Mouse (Mus musculus): Measurements from ENCODE around the gene Slc26a10. TPM values are rescaled to one million over a fixed set of nuclear protein-coding genes. Genes with fewer than 3 reads are reported as not detected.

The Slc26a10 gene
- polyA plus RNA-seq, 1 experiment from 2014 or later = 0.36 TPM

DNA sequence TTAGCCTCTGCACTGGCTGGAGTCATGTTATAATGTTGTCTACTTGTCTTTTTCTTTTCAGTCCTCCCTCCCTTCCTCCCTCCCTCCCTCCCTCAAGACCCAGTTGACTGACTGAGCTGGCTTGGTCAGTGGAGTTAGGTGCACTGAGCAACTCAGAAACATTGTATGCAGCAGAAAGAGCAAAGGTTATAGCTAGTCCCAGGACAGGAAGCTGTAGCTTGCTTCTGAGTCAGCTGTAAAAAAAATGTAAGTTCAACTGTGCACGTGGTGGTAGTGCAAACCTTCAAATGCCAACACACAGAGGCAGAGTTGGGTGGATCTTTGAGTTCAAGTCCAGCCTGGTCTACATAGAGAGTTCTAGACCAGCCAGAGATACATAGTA, 34.0 kb upstream of the Slc26a10 start:
- no peak overlapping the region for H3K4me2 ChIP-seq (ENCODE audit: low read depth)
- no peaks in the 10 kb centered on the region for H3K9me3 ChIP-seq (ENCODE audit: control insufficient read depth, low read length)
- no peak overlapping the region for H3K9ac ChIP-seq (ENCODE audit: low read length)
- no peaks in the 10 kb centered on the region for H3K36me3 ChIP-seq (ENCODE audit: control insufficient read depth, insufficient read depth, low read length)
- 42% methylated on average over 1 of the region's 1 CpGs for WGBS
- DNase-seq (ENCODE audit: low spot score) (no peak), ATAC-seq (ENCODE audit: insufficient read depth, low FRiP score, low TSS enrichment) (no peak)
- no peaks in the 10 kb centered on the region for H3K27me3 ChIP-seq (ENCODE audit: control insufficient read depth, insufficient read depth, low read length)
- H3K4me3 ChIP-seq (ENCODE audit: low read depth, low read length) = no peak overlapping the region
- peaks cover 8% of the 10 kb centered on the region for H3K4me1 ChIP-seq (ENCODE audit: control insufficient read depth, insufficient read depth, low read length)
- H3K27ac ChIP-seq (ENCODE audit: low read depth, low read length) = no peak overlapping the region

DNA sequence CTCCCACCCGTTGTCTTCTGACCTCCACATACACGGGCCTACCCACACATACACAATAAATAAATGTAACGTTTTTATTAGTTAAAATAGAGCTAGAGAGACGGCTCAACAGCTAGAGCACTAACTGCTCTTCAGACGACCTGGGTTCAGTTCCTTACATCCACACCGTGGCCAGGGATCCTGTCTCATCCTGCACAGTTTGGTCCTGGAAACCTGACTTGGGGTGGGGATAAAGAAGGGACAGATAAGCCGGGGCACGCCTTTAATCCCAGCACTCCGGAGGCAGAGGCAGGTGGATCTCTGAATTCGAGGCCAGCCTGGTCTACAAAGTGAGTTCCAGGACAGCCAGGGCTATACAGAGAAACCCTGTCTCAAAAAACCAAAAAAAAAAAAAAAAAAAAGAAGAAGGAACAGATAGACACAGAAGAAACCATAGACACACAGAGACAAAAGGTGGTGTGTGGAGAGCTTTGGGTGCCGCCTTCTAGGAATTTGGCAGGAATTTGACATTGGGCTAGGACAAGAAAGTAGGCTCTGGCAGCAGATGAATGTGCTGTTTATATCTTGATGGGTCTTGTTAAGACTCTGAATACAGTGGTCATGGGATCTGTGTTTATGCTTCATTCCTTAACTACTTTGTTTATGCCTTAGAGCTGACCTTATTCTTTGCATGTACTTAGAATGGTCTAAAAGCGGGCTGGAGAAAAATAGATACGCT, 33.4 kb upstream of the Slc26a10 start:
- no peaks in the 10 kb centered on the region for H3K27me3 ChIP-seq (ENCODE audit: control insufficient read depth, insufficient read depth, low read length)
- no peaks in the 10 kb centered on the region for H3K36me3 ChIP-seq (ENCODE audit: control insufficient read depth, insufficient read depth, low read length)
- H3K9me3 ChIP-seq (ENCODE audit: control insufficient read depth, low read length) = no peaks in the 10 kb centered on the region
- H3K4me2 ChIP-seq (ENCODE audit: low read depth) = no peak overlapping the region
- no peak for DNase-seq (ENCODE audit: low spot score)
- whole genome bisulfite sequencing = 80% methylated on average over 13 of the region's 13 CpGs
- H3K9ac ChIP-seq (ENCODE audit: low read length) = no peak overlapping the region
- no peak overlapping the region for H3K4me3 ChIP-seq (ENCODE audit: low read depth, low read length)
- H3K4me1 ChIP-seq (ENCODE audit: control insufficient read depth, insufficient read depth, low read length) = peaks cover 8% of the 10 kb centered on the region
- no peak for ATAC-seq (ENCODE audit: insufficient read depth, low FRiP score, low TSS enrichment)
- no peak overlapping the region for H3K27ac ChIP-seq (ENCODE audit: low read depth, low read length)

GRCm38 (mm10) chr10:127213272-127213671, 32.8 kb upstream of the Slc26a10 start:
- no peak overlapping the region for H3K4me2 ChIP-seq (ENCODE audit: low read depth)
- no peak overlapping the region for H3K27ac ChIP-seq (ENCODE audit: low read depth, low read length)
- H3K4me3 ChIP-seq (ENCODE audit: low read depth, low read length) = no peak overlapping the region
- no peaks in the 10 kb centered on the region for H3K36me3 ChIP-seq (ENCODE audit: control insufficient read depth, insufficient read depth, low read length)
- H3K9me3 ChIP-seq (ENCODE audit: control insufficient read depth, low read length) = no peaks in the 10 kb centered on the region
- 94% methylated on average over 8 of the region's 8 CpGs for WGBS
- ATAC-seq (ENCODE audit: insufficient read depth, low FRiP score, low TSS enrichment) = no peak
- H3K27me3 ChIP-seq (ENCODE audit: control insufficient read depth, insufficient read depth, low read length) = no peaks in the 10 kb centered on the region
- no peak for DNase-seq (ENCODE audit: low spot score)
- no peak overlapping the region for H3K9ac ChIP-seq (ENCODE audit: low read length)
- peaks cover 8% of the 10 kb centered on the region for H3K4me1 ChIP-seq (ENCODE audit: control insufficient read depth, insufficient read depth, low read length)

- Histone ChIP-seq H3K9ac (ENCODE audit: low read length) (peak within 1 kb of the TSS; percentile 66), H3K36me3 (ENCODE audit: control insufficient read depth, insufficient read depth, low read length) (no peaks in the 10 kb centered on the region), H3K27ac (ENCODE audit: low read depth, low read length) (no peak within 1 kb of the TSS), H3K4me3 (ENCODE audit: low read depth, low read length) (peak within 1 kb of the TSS; percentile 77), H3K9me3 (ENCODE audit: control insufficient read depth, low read length) (no peaks in the 10 kb centered on the region), H3K4me2 (ENCODE audit: low read depth) (peak within 1 kb of the TSS; percentile 89), H3K4me1 (ENCODE audit: control insufficient read depth, insufficient read depth, low read length) (peaks cover 8% of the 10 kb centered on the region), H3K27me3 (ENCODE audit: control insufficient read depth, insufficient read depth, low read length) (no peaks in the 10 kb centered on the region)
- ATAC-seq (ENCODE audit: insufficient read depth, low FRiP score, low TSS enrichment) (peak; percentile 91), DNase-seq (ENCODE audit: low spot score) (peak; percentile 89)
- 0% methylated on average over 44 of the region's 47 CpGs for WGBS
Observed at GRCm38 (mm10) chr10:127211414-127211854, 31.0 kb upstream of the Slc26a10 start, which contains the start of gene Pip4k2c. Gene Pip4k2c, minus strand, starts transcription at chr10:127211585.

- Histone ChIP-seq H3K27me3 (ENCODE audit: control insufficient read depth, insufficient read depth, low read length) (no peaks in the 10 kb centered on the region), H3K27ac (ENCODE audit: low read depth, low read length) (no peak overlapping the region), H3K36me3 (ENCODE audit: control insufficient read depth, insufficient read depth, low read length) (no peaks in the 10 kb centered on the region), H3K4me3 (ENCODE audit: low read depth, low read length) (peak overlapping the region; percentile 77), H3K9me3 (ENCODE audit: control insufficient read depth, low read length) (no peaks in the 10 kb centered on the region), H3K4me1 (ENCODE audit: control insufficient read depth, insufficient read depth, low read length) (peaks cover 8% of the 10 kb centered on the region), H3K9ac (ENCODE audit: low read length) (peak overlapping the region; percentile 66), H3K4me2 (ENCODE audit: low read depth) (peak overlapping the region; percentile 89)
- 0% methylated on average over 25 of the region's 25 CpGs for WGBS
- ATAC-seq (ENCODE audit: insufficient read depth, low FRiP score, low TSS enrichment) (peak; percentile 72), DNase-seq (ENCODE audit: low spot score) (peak; percentile 47)
Observed at GRCm38 (mm10) chr10:127210961-127211405, 30.5 kb upstream of the Slc26a10 start.

DNA sequence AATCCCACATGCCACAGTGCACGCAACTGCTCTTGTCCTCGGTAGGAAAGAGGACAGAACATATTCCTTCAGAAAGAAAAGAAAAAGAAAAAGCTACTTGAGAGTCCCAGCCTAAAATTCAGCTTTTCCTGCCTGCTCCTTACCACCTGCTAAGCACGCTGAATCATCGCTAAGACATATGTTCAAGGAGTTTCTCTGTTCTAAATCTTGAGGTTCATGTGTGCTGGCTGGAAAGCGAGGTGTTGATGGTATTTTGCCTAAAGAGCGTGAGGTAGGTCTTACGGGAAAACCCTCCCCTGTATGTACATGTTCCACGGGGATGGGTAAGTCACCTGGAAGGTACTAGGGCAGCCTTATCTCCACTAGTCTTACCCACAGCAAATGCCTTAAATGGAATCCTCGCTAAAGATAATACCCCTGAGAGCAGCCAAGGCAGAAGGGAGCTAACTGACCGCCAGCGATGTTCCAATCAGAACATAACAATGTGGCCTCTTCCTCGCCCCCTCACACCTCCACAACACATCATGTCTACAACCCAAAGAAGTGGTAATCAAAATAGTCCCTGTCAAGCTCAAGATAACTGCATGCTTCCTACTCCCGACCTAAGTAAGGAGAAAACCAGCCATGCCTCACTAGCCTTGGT, 29.6 kb upstream of the Slc26a10 start:
- no peak overlapping the region for H3K27ac ChIP-seq (ENCODE audit: low read depth, low read length)
- H3K9me3 ChIP-seq (ENCODE audit: control insufficient read depth, low read length) = no peaks in the 10 kb centered on the region
- peak overlapping the region; percentile 89 for H3K4me2 ChIP-seq (ENCODE audit: low read depth)
- peak overlapping the region; percentile 15 for H3K9ac ChIP-seq (ENCODE audit: low read length)
- 88% methylated on average over 13 of the region's 13 CpGs for WGBS
- no peak for DNase-seq (ENCODE audit: low spot score)
- H3K27me3 ChIP-seq (ENCODE audit: control insufficient read depth, insufficient read depth, low read length) = no peaks in the 10 kb centered on the region
- no peak for ATAC-seq (ENCODE audit: insufficient read depth, low FRiP score, low TSS enrichment)
- H3K4me1 ChIP-seq (ENCODE audit: control insufficient read depth, insufficient read depth, low read length) = peaks cover 8% of the 10 kb centered on the region
- peaks cover 2% of the 10 kb centered on the region; the same call in 1 of the 2 replicates for H3K36me3 ChIP-seq (ENCODE audit: control insufficient read depth, insufficient read depth, low read length)
- peak overlapping the region; percentile 77; the same call in 1 of the 2 replicates for H3K4me3 ChIP-seq (ENCODE audit: low read depth, low read length)

DNA sequence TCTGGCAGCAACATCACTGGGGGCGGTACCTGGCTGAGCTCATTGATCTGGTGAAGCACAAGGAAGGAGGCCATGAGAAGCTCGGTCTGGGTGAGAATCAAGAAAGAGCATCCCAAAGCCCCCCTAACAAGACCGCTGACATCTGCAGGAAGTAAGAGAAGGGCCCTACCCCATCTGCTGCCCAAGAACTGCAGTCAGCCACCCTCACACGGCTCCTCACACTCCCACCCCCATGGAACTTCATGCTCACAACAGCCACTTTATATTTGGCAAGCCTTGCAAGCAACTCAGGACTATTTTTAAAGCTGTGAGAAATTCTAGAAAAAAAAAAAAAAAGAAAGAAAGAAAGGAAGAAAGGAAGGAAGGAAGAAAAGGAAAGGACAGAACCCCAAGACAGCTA, 28.5 kb upstream of the Slc26a10 start:
- Histone ChIP-seq H3K4me2 (ENCODE audit: low read depth) (no peak overlapping the region), H3K36me3 (ENCODE audit: control insufficient read depth, insufficient read depth, low read length) (peaks cover 2% of the 10 kb centered on the region; the same call in 1 of the 2 replicates), H3K4me3 (ENCODE audit: low read depth, low read length) (no peak overlapping the region), H3K9me3 (ENCODE audit: control insufficient read depth, low read length) (no peaks in the 10 kb centered on the region), H3K4me1 (ENCODE audit: control insufficient read depth, insufficient read depth, low read length) (peaks cover 8% of the 10 kb centered on the region), H3K27me3 (ENCODE audit: control insufficient read depth, insufficient read depth, low read length) (no peaks in the 10 kb centered on the region), H3K27ac (ENCODE audit: low read depth, low read length) (no peak overlapping the region), H3K9ac (ENCODE audit: low read length) (no peak overlapping the region)
- no peak for DNase-seq (ENCODE audit: low spot score)
- ATAC-seq (ENCODE audit: insufficient read depth, low FRiP score, low TSS enrichment) = no peak
- 89% methylated on average over 4 of the region's 4 CpGs for WGBS

GRCm38 (mm10) chr10:127205373-127205772, 24.9 kb upstream of the Slc26a10 start:
- WGBS = 94% methylated on average over 10 of the region's 10 CpGs
- no peak overlapping the region for H3K4me3 ChIP-seq (ENCODE audit: low read depth, low read length)

DNA sequence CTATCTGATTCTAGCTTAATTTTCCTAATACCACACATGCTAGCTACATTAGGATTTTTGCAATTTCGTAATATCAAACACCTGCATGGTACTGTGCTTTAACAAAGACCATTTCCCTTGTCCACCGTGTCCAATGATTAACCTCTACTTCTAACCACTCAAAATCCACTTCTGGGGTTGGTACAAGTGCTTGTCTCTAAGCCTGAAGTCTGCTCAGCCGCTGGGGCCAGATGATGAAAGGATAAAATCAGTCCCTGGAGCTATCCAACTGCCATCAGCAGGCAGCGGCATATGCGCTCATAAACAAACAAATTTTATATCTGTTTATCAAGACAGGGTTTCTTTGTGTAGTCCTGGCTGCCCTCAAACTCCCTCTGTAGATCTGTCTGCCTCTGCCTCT, 24.1 kb upstream of the Slc26a10 start:
- Histone ChIP-seq H3K9me3 (ENCODE audit: control insufficient read depth, low read length) (no peaks in the 10 kb centered on the region), H3K4me1 (ENCODE audit: control insufficient read depth, insufficient read depth, low read length) (no peaks in the 10 kb centered on the region), H3K4me3 (ENCODE audit: low read depth, low read length) (no peak overlapping the region), H3K4me2 (ENCODE audit: low read depth) (no peak overlapping the region), H3K27ac (ENCODE audit: low read depth, low read length) (no peak overlapping the region), H3K36me3 (ENCODE audit: control insufficient read depth, insufficient read depth, low read length) (peaks cover 5% of the 10 kb centered on the region), H3K9ac (ENCODE audit: low read length) (no peak overlapping the region), H3K27me3 (ENCODE audit: control insufficient read depth, insufficient read depth, low read length) (no peaks in the 10 kb centered on the region)
- WGBS = 96% methylated on average over 5 of the region's 5 CpGs
- ATAC-seq (ENCODE audit: insufficient read depth, low FRiP score, low TSS enrichment) = no peak
- no peak for DNase-seq (ENCODE audit: low spot score)

More at GRCm38 (mm10) chr10:127205373-127205772, 24.9 kb upstream of the Slc26a10 start:
- Histone ChIP-seq H3K27me3 (ENCODE audit: control insufficient read depth, insufficient read depth, low read length) (no peaks in the 10 kb centered on the region), H3K9me3 (ENCODE audit: control insufficient read depth, low read length) (no peaks in the 10 kb centered on the region), H3K27ac (ENCODE audit: low read depth, low read length) (no peak overlapping the region), H3K4me1 (ENCODE audit: control insufficient read depth, insufficient read depth, low read length) (peaks cover 1% of the 10 kb centered on the region), H3K4me2 (ENCODE audit: low read depth) (no peak overlapping the region), H3K9ac (ENCODE audit: low read length) (no peak overlapping the region), H3K36me3 (ENCODE audit: control insufficient read depth, insufficient read depth, low read length) (peaks cover 5% of the 10 kb centered on the region)
- ATAC-seq (ENCODE audit: insufficient read depth, low FRiP score, low TSS enrichment) (no peak), DNase-seq (ENCODE audit: low spot score) (no peak)

Data from neural tube, embryonic 11.5 days (tissue).